Mouse (Mus musculus) central nervous system, embryonic 18 days (tissue): ENCODE results near the gene Tbc1d8. TPM values are rescaled to one million over a fixed set of nuclear protein-coding genes. Genes with fewer than 3 reads are reported as not detected.

Source experiments
- polyA plus RNA-seq: library from polyadenylated mRNA; depleted of rRNA; stranded (reverse); fragments of >200 nt; gene quantifications from 2 replicates; pipeline ENCODE4 v1.2.3, GENCODE M21; 2012; rRNA removed

Gene Tbc1d8
- polyA plus RNA-seq, result 18.8 and 19.2 TPM in 2 replicates

GRCm38 (mm10) chr1:39478057-39478895 lies at the start of gene Tbc1d8:
Gene Tbc1d8 (minus strand): TSS chr1:39478755.

GRCm38 (mm10) chr1:39367601-39368266 lies 110.8 kb downstream of the Tbc1d8 start, which contains the start of gene Rpl31:
Gene Rpl31 (plus strand): TSS chr1:39367842.

Other genes with a start within 250 kb of the Tbc1d8 start
- 1,715 and 1,749 TPM in 2 replicates for gene Rpl31, start 110.9 kb downstream of the Tbc1d8 start, polyA plus RNA-seq
- gene Cnot11, start 56.2 kb upstream of the Tbc1d8 start, polyA plus RNA-seq, result 20.4 and 20.7 TPM in 2 replicates
- gene Rnf149, start 98.7 kb upstream of the Tbc1d8 start, polyA plus RNA-seq, result 20.0 and 22.2 TPM in 2 replicates
- 5.3 and 5.4 TPM in 2 replicates for gene Creg2, start 172.7 kb upstream of the Tbc1d8 start, polyA plus RNA-seq
- 0.16 and 0.23 TPM in 2 replicates for gene Rfx8, start 242.2 kb upstream of the Tbc1d8 start, polyA plus RNA-seq